Mouse (Mus musculus): ENCODE measurements around the gene Pde6h.
A peak's percentile ranks its signal among the peaks of the same experiment; 100 is the strongest.
"Not testable (repeated sequence)": the region's sequence is repeated elsewhere in the genome, so short reads cannot be mapped to it uniquely, and the experiment has no call there.

Pde6h gene

GRCm38 (mm10) chr6:136941051-136942021 is 17.7 kb downstream of the Pde6h start, which contains the start of gene Arhgdib:
Gene Arhgdib (minus strand): TSS chr6:136941899.
- DNase-seq (ENCODE audit: low read depth) = no peak

GRCm38 (mm10) chr6:136942280-136942679 is 18.6 kb downstream of the Pde6h start:
- DNase-seq (ENCODE audit: low read depth) = no peak

- DNase-seq (ENCODE audit: low read depth) = no peak
Measured at GRCm38 (mm10) chr6:136943392-136943791, 19.8 kb downstream of the Pde6h start.

- DNase-seq (ENCODE audit: low read depth) = no peak
Measured at GRCm38 (mm10) chr6:136944511-136944910, 20.9 kb downstream of the Pde6h start.

- DNase-seq (ENCODE audit: low read depth) = no peak
Measured at GRCm38 (mm10) chr6:136946241-136946640, 22.6 kb downstream of the Pde6h start.

GRCm38 (mm10) chr6:136946943-136947342 is 23.3 kb downstream of the Pde6h start:
- DNase-seq (ENCODE audit: low read depth) = no peak

GRCm38 (mm10) chr6:136947716-136948115 is 24.1 kb downstream of the Pde6h start:
- peak; percentile 33 for DNase-seq (ENCODE audit: low read depth)

- no peak for DNase-seq (ENCODE audit: low read depth)
Measured at GRCm38 (mm10) chr6:136950171-136950570, 26.5 kb downstream of the Pde6h start.

GRCm38 (mm10) chr6:136952930-136953329 is 29.3 kb downstream of the Pde6h start:
- no peak for DNase-seq (ENCODE audit: low read depth)

- no peak for DNase-seq (ENCODE audit: low read depth)
Measured at GRCm38 (mm10) chr6:136954192-136954591, 30.6 kb downstream of the Pde6h start.

- DNase-seq (ENCODE audit: low read depth) = no peak
Measured at GRCm38 (mm10) chr6:136954715-136955114, 31.1 kb downstream of the Pde6h start.

GRCm38 (mm10) chr6:136955240-136955639 is 31.6 kb downstream of the Pde6h start:
- no peak for DNase-seq (ENCODE audit: low read depth)

GRCm38 (mm10) chr6:136957062-136957461 is 33.4 kb downstream of the Pde6h start:
- DNase-seq (ENCODE audit: low read depth) = no peak

GRCm38 (mm10) chr6:136959131-136959530 is 35.5 kb downstream of the Pde6h start:
- no peak for DNase-seq (ENCODE audit: low read depth)

GRCm38 (mm10) chr6:136962957-136963356 is 39.3 kb downstream of the Pde6h start:
- no peak for DNase-seq (ENCODE audit: low read depth)

GRCm38 (mm10) chr6:136964609-136965510 is 41.2 kb downstream of the Pde6h start:
- DNase-seq (ENCODE audit: low read depth) = no peak

GRCm38 (mm10) chr6:136965912-136966311 is 42.3 kb downstream of the Pde6h start:
- DNase-seq (ENCODE audit: low read depth) = peak; percentile 89

- DNase-seq (ENCODE audit: low read depth) = no peak
Measured at GRCm38 (mm10) chr6:136967466-136967865, 43.8 kb downstream of the Pde6h start.

- DNase-seq (ENCODE audit: low read depth) = not testable (repeated sequence)
Measured at GRCm38 (mm10) chr6:136968877-136969276, 45.2 kb downstream of the Pde6h start.

- DNase-seq (ENCODE audit: low read depth) = no peak
Measured at GRCm38 (mm10) chr6:136979274-136980082, 55.8 kb downstream of the Pde6h start.

- DNase-seq (ENCODE audit: low read depth) = peak; percentile 46
Measured at GRCm38 (mm10) chr6:136980331-136980746, 56.7 kb downstream of the Pde6h start.

- no peak for DNase-seq (ENCODE audit: low read depth)
Measured at GRCm38 (mm10) chr6:136982581-136982980, 58.9 kb downstream of the Pde6h start.
